Mouse (Mus musculus): ENCODE results near the gene Ppid.
"Not testable (repeated sequence)": the region's sequence is repeated elsewhere in the genome, so short reads cannot be mapped to it uniquely, and the experiment has no call there.

The Ppid gene

GRCm38 (mm10) chr3:79573376-79573775, 17.8 kb upstream of the Ppid start:
- DNase-seq = not testable (repeated sequence)

GRCm38 (mm10) chr3:79574336-79574735, 16.8 kb upstream of the Ppid start:
- DNase-seq = no peak

DNA sequence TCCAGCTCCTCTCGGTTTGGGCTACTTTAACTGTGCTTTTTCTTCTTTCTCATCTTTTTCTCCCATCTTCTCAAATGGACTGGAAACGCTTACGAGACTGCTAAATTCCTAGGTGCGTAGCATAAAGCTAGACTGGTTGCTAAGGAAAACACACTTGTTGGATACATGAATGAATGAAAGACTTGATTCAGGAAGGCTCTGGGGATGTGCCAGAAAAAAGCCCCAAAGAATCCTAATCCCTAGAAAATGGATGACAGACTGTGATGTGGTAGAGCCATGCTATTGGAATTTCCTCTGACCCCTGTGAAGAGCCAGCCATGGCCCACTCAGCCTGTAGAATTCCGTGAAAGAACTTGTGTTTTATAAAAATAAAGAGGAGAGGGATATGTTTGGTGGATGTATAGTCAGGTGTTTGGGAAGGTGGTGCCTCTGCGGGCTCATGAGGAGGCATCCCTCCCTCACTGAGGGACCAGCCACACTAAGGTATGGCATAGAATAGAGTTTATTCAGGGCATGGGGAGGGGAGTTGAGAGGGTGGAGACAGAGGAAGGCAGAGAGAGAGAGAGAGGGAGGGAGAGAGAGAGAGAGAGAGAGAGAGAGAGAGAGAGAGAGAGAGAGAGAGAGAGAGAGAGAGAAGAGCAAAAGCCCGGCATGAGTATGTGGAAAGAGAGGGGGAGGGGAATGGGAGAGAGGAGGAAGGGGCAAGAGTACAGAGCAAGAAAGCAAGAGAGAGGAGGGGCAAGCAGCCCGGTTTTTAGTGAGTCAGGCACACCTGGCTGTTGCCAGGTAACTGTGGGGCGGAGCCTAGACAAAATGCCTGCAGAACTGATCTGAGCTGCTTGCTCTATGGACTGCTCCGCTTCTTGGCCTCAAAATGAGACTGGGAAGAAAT, 15.3 kb upstream of the Ppid start:
- DNase-seq = peak; percentile 65 to 85

DNA sequence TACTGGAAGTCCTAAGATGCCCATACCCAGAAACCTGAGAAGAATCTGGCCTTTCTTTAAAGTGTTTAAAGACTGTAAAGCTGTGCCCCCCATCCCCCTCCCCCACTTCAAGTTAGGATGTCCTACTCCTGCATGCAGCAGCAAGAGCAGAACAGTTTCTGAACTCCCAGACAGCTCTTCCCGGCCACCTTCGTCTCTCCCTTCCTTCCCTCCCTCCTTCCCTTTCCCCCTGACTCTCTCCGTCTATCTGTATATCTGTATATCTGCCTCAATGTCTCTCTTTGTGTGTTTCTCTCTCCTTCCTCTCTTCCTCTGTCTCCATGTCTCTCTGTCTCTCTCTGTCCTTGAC, 14.7 kb upstream of the Ppid start:
- DNase-seq = no peak

DNA sequence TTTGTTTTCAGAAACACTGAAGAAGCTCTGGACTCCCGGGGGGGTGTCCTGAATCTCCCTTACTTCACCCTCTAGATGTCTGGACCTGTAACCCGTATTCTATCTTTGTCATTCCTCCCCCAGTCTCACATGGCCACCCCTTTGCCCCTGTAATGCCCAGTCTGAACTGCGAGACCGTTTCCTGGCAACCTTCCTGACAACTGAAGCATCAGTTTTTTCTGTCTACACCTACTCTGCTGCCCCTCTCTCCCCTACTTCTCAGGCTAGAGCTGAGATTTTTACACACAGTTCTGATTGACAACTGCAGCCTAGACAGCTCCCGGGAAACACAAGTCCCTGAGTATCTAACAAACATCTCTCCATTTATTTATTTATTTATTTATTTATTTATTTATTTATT, 14.3 kb upstream of the Ppid start:
- peak; percentile 34 to 55 for DNase-seq

- no peak for DNase-seq
Observed at GRCm38 (mm10) chr3:79577606-79578005, 13.5 kb upstream of the Ppid start.

DNA sequence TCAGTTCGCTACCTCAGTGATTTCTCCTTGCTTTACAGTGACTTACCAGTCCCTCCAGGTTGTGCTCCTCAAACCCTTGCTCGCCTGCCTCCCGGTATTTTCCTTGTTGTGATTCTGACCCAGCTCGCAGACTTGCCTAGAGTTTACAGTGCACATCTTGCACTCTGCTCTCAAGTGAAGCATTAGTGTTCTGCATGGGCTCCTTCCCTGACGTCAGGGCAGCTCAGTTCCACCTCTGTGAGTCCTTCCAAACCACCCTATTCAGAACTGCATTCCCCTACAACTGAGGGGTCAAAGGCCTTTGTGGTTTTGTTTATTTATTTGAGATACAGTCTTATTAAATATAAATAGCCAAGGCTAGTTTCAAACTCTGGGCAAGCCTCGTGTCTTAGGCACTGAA, 13.0 kb upstream of the Ppid start:
- peak; percentile 47 to 60 for DNase-seq

DNA sequence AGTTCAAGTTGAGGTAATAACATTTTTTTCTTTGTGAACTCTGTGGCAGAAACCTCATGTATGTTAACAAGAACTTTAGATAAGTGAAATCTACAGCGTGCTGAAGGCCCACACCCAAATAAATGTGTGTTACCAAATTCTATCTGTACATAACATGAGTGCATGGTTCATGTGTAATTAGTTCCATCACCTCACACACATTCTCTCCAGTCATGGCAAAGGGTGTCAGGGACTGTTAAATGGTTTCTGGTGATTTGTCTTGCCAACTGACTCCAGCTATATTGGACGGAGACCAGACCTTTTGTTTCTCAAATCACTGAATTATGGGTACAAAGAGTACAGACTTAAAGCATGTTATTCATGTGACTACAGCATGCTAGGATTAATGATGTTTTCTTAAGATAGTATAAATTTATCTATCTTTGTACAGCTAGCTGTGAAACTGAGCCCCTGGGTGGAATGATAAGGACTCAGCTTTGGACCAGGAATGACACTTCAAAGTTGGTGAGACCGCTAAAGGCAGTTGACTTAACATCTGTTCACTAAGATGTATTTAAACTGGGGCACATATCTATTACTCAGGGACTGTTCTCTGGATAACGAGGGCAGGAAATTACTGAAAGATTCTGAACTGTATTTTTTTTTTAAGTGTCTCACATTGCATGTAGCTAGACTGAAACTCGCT, 11.1 kb upstream of the Ppid start:
- no peak for DNase-seq

DNA sequence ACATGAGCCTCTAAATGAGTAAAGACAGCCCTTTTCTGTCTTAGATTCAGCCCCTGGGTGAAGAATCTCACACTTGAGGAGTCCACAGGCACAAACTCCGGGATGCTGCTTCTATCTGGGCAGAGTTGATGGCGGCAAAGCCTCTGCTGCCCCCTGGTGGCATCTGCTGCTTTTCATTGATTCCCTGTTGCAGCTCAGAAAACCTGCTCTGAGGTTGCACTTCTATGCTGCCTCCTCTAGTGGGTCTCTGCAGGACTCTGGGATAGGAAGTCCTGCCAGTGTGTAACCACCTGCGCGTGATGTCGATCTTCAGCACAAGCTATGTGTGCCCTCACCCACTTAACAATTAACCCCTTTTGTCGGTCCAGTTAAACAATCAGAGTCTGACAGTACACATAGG, 4.3 kb upstream of the Ppid start:
- peak; percentile 89 to 94 for DNase-seq

- peak; percentile 35 to 41 for DNase-seq
Observed at GRCm38 (mm10) chr3:79589671-79590070, 1.5 kb upstream of the Ppid start.

DNA sequence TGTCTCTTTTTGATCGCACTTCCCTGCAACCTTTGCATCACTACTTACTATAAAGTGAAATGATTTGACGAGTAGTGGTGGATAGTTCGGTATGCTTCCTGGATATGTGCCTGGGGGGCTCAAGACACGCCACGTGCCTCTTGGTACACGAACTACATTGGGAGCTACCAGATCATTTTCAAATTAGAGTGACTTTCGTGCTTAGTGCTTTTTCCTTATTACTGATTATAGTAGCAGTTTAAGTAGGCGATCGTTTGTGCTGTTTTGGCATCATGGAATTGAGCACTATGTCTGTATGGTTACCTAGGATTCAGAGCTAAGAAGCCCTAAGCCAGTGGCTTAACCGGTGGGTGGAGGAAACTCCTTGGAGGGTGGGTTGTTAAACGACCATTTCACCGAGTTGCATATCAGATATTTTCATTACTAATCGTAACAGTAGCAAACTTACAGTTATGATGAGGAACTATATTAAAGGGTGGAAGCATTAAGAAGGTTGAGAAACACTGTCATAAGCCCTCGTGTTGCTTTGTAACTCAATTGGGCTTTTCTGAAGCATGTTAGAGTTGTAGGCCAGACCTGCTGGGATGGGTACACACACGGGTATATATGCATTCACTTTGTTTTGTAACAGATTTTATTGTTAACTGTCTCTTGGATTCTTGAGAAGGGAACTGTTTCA, 790 bp downstream of the Ppid start:
- DNase-seq = no peak

GRCm38 (mm10) chr3:79595468-79595867, 4.3 kb downstream of the Ppid start:
- no peak for DNase-seq

DNA sequence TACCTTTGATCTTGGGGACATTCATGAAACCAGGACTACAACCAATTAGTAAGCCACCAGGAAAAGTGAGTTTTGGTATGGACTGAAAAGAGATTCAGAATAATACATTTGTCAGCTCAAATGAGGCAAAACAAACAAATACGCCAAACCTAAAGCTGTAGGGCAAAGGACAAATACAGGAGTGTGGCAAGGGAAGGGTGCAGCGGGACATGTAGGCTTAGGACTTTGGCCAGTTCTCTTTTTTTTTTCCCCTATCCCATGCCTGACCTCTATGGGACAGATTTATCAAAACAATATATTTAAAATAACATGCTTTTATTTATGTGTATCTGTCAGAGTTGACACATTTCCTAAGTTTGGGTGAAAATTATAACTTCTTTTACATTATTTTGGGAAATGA, 18.7 kb downstream of the Ppid start:
- no peak for DNase-seq

- DNase-seq = no peak
Observed at GRCm38 (mm10) chr3:79627484-79628181, 36.5 kb downstream of the Ppid start.

DNA sequence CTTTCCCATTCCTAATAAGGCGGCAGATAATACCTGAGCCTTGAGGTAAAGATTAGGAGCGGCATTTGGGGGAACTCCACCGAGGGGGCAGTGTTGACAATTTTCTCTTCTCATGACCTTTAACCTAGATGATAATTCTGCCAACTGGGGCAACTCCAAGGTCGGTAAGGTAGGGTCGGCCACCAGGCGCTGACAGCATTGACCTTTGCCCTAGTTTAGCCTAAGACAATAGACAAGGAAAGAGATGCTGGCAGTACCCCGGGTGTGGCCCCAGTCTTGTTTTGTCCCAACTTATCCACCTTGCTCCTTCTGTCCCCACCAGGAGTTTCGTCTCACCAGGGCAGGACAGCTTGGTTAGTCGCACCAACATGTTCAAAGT, 37.0 kb downstream of the Ppid start:
- peak in 1 of 2 experiments; percentile 37 for DNase-seq

- DNase-seq = peak; percentile 95 to 99
Observed at GRCm38 (mm10) chr3:79628561-79629415, 37.6 kb downstream of the Ppid start, which contains the start of gene 4930579G24Rik. Gene 4930579G24Rik, plus strand, starts transcription at chr3:79629079.

GRCm38 (mm10) chr3:79629416-79629730, 38.2 kb downstream of the Ppid start, which contains the start of gene Etfdh:
Gene Etfdh, minus strand, starts transcription at chr3:79629500.
- DNase-seq = peak; percentile 65 to 80

DNA sequence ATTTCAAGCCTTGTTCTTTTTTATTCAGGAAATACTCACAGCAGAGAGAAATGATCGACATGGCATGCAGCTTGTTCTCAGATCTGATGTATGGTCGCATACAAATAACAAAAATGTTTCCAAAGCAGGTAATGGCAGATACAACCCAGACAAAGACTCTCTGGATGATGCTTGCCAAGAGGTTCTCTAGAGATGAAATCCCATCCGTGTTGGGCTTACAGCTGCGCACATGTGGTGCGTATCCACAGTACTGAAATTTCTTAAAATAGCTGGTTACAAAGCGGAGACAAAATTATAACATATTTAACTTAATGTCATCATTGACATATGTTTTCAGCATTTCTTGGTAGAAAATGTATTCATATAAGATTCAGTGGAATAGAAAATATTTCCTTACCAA, 61.0 kb downstream of the Ppid start:
- DNase-seq = no peak
